Mouse (Mus musculus): ENCODE measurements around the gene Trir. TPM values are rescaled to one million over a fixed set of nuclear protein-coding genes. Genes with fewer than 3 reads are reported as not detected.

The Trir gene
- polyA plus RNA-seq, 1 experiment = 92.3 TPM

DNA sequence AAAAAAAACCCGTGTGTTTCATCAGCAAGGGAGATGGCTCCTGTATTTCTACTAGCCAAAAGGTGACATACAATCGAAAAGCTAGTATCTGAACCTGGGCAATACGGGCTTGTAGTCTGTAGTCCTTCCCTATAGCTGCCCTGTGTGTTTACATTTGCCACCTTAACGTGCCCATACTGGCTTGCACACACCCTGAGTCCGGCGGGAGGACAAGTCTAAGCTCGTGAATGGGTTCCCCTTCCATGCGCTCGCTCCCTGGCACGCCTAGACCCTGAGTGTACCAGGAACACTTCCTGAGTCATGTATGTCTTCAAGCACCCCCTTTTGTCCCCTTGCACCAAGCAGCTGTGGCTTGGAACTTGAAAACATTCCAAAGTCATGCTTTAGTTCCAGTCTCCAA is 9.9 kb upstream of the Trir start:
- no peaks in the 10 kb centered on the region for H3K9me3 ChIP-seq (ENCODE audit: control insufficient read depth, low read length)
- peaks cover 48% of the 10 kb centered on the region for H3K36me3 ChIP-seq (ENCODE audit: control insufficient read depth)
- peaks cover 28% of the 10 kb centered on the region for H3K27me3 ChIP-seq (ENCODE audit: control insufficient read depth)
- no peak for TF ChIP-seq GATA1 (IDR thresholded peaks at IDR 0.05; ENCODE audit: low read length)
- TF ChIP-seq TAL1 (IDR thresholded peaks at IDR 0.05; ENCODE audit: low read length) = no peak
- H3K4me1 ChIP-seq (ENCODE audit: control insufficient read depth) = peaks cover 12% of the 10 kb centered on the region
- H3K4me3 ChIP-seq (replicated peaks) = no peak overlapping the region

DNA sequence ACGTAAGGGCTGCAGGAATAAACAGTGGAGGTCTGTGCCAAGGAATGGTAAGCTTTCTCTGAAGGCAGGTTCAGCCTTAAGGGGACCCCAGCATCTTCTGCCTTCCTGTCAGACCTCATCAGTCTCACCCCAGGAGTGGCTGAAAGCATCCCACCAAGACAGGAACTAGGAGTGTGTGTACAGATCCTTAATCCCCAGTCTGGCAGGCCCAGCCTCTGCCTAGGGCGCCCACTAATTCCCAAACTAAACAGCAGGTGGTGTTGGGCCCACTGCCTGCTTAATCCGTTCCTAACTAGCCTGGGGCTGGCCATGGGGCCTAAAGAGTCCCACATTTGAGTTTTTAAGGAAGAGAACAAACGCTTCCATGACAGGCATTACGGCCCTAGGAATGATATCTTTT is 9.4 kb upstream of the Trir start:
- Histone ChIP-seq H3K4me3 (replicated peaks) (no peak overlapping the region), H3K27me3 (ENCODE audit: control insufficient read depth) (peaks cover 26% of the 10 kb centered on the region), H3K4me1 (ENCODE audit: control insufficient read depth) (peaks cover 12% of the 10 kb centered on the region), H3K9me3 (ENCODE audit: control insufficient read depth, low read length) (no peaks in the 10 kb centered on the region), H3K36me3 (ENCODE audit: control insufficient read depth) (peaks cover 53% of the 10 kb centered on the region)
- TF ChIP-seq GATA1 (IDR thresholded peaks at IDR 0.05; ENCODE audit: low read length) = no peak
- no peak for TF ChIP-seq TAL1 (IDR thresholded peaks at IDR 0.05; ENCODE audit: low read length)

DNA sequence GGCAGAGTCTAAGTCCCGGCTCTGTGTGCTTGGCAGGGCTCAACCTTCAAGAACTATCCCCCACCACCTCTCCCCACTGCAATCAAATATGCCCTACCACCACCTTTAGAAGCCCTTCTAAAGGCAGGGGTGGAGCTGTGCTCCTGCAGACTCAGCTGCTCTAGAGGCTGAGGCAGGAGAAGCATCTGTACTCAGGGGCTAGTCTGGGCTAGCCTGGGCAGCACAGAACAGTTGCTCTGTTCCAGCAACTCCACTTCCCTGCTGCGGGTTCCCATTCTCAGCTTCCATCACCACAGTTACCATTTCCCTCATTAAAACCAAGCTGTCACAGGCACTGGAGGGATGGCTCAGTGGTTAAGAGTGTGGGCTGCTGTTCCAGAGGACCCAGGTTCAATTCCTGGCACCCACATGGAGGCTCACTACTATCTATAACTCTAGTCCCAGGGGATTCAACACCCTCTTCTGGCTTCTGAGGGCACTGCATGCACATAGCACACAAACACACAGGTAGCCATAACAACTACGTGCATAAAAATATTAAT is 5.0 kb upstream of the Trir start:
- TF ChIP-seq GATA1 (IDR thresholded peaks at IDR 0.05; ENCODE audit: low read length) = no peak
- TF ChIP-seq TAL1 (IDR thresholded peaks at IDR 0.05; ENCODE audit: low read length) = no peak
- Histone ChIP-seq H3K4me1 (ENCODE audit: control insufficient read depth) (peaks cover 33% of the 10 kb centered on the region), H3K27me3 (ENCODE audit: control insufficient read depth) (no peaks in the 10 kb centered on the region), H3K36me3 (ENCODE audit: control insufficient read depth) (peaks cover 71% of the 10 kb centered on the region), H3K9me3 (ENCODE audit: control insufficient read depth, low read length) (no peaks in the 10 kb centered on the region), H3K4me3 (replicated peaks) (no peak overlapping the region)

DNA sequence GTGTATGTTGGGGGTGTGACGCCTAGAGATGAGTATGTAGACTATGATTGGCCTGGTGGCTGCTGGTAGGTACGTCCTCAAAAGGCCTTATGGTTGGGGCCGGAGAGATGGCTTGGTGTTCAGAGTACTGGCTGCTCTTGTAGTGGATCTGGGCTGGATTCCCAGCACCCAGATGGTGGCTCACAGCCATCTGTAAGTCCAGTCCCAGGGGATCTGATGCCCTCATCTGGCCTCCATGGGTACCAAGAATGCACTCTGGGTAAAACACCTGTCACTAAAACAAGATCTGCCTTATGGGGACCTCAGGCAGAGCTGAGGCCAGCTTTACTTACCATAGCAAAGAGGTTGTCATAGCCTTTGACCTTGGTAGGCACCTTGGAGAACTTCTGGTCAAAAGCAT is 2.8 kb upstream of the Trir start:
- H3K4me3 ChIP-seq (replicated peaks) = peak overlapping the region; percentile 99
- peaks cover 61% of the 10 kb centered on the region for H3K36me3 ChIP-seq (ENCODE audit: control insufficient read depth)
- no peaks in the 10 kb centered on the region for H3K27me3 ChIP-seq (ENCODE audit: control insufficient read depth)
- H3K9me3 ChIP-seq (ENCODE audit: control insufficient read depth, low read length) = no peaks in the 10 kb centered on the region
- TF ChIP-seq TAL1 (IDR thresholded peaks at IDR 0.05; ENCODE audit: low read length) (no peak), GATA1 (IDR thresholded peaks at IDR 0.05; ENCODE audit: low read length) (no peak)
- peaks cover 44% of the 10 kb centered on the region for H3K4me1 ChIP-seq (ENCODE audit: control insufficient read depth)

DNA sequence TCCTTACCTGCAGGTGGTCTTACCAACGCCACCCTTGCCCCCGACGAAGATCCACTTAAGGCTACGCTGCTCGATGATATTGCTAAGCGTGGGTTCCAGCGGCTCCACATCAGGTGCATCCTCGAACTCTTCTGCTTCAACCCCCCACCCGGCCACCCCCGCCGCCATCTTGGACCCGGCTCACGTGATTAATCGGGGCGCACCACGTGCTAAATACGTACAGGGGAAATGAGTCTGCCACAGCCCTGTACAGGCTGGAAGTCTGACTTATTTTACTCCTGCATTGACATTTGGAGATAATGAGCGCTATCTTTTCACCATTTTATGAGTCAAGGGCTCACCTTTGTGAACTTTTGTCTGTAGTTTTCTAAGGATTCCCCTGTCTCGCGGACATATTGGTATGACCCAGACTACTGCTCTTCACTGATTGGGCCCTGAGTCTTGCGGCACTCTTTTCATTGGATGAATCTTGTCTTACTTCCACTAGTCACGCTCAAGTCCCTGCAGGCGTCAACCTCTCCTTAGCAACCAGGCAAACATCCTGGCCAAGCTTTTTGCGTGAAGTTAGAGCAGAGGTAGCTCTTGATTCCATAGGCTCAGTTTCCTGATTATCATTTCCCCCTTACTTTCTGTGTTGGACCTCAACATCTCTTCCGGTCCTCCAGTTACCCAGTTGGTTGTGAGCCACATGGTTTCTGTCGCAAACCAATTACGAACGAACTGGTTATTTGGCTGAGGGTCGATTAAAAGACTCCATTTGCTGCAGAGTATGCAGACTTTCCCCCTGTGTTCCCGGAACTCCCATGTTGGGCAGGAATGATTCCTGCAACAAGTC is 1.3 kb upstream of the Trir start, which contains the start of gene Asna1:
Gene Asna1 (minus strand): TSS at position 184 of the 835 bp plus-strand sequence.
- TF ChIP-seq GATA1 (IDR thresholded peaks at IDR 0.05; ENCODE audit: low read length) = no peak
- TF ChIP-seq TAL1 (IDR thresholded peaks at IDR 0.05; ENCODE audit: low read length) = no peak
- no peaks in the 10 kb centered on the region for H3K27me3 ChIP-seq (ENCODE audit: control insufficient read depth)
- no peaks in the 10 kb centered on the region for H3K9me3 ChIP-seq (ENCODE audit: control insufficient read depth, low read length)
- H3K4me1 ChIP-seq (ENCODE audit: control insufficient read depth) = peaks cover 54% of the 10 kb centered on the region
- H3K4me3 ChIP-seq (replicated peaks) = peak within 1 kb of the TSS; percentile 99
- peaks cover 61% of the 10 kb centered on the region for H3K36me3 ChIP-seq (ENCODE audit: control insufficient read depth)

DNA sequence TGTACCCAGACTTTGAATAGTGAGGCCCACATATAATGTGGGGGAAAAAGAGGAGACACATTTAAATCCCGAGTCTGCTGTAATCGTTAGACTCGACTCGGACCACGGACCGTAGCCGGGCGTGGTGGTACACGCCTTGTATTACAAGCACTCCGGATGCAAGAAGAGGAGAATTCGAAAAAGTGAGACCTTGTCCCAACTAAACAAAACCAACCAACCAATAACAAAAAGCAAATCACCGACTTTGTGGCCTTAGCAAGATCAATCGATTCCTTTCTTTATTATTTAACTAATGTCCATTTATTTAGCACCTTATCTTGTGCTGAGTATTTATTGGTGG is 863 bp downstream of the Trir start:
- no peak for TF ChIP-seq TAL1 (IDR thresholded peaks at IDR 0.05; ENCODE audit: low read length)
- TF ChIP-seq GATA1 (IDR thresholded peaks at IDR 0.05; ENCODE audit: low read length) = no peak
- Histone ChIP-seq H3K4me3 (replicated peaks) (peak overlapping the region; percentile 99), H3K36me3 (ENCODE audit: control insufficient read depth) (peaks cover 61% of the 10 kb centered on the region), H3K9me3 (ENCODE audit: control insufficient read depth, low read length) (no peaks in the 10 kb centered on the region), H3K27me3 (ENCODE audit: control insufficient read depth) (no peaks in the 10 kb centered on the region), H3K4me1 (ENCODE audit: control insufficient read depth) (peaks cover 66% of the 10 kb centered on the region)

DNA sequence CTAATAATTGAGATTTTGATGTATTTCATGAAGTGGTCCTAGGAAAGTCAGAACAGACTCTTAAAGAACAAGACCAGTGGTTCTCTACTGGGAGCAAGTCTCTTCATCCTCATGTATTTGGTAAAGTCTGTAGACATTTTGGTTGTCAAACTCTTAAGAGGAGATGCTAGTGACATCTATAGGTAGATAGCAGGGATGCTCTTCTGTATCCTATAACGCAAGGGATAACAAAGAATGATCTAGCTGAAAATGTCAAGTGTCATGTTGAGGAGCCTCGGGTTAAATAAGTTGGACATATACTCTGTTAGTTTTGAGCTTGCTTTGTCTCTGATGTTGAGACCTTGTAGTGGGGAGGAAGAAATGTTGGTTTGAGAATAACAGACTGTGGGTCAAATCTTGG is 1.3 kb downstream of the Trir start:
- Histone ChIP-seq H3K9me3 (ENCODE audit: control insufficient read depth, low read length) (no peaks in the 10 kb centered on the region), H3K4me1 (ENCODE audit: control insufficient read depth) (peaks cover 67% of the 10 kb centered on the region), H3K27me3 (ENCODE audit: control insufficient read depth) (no peaks in the 10 kb centered on the region), H3K36me3 (ENCODE audit: control insufficient read depth) (peaks cover 63% of the 10 kb centered on the region), H3K4me3 (replicated peaks) (peak overlapping the region; percentile 99)
- TF ChIP-seq TAL1 (IDR thresholded peaks at IDR 0.05; ENCODE audit: low read length) = no peak
- TF ChIP-seq GATA1 (IDR thresholded peaks at IDR 0.05; ENCODE audit: low read length) = no peak

DNA sequence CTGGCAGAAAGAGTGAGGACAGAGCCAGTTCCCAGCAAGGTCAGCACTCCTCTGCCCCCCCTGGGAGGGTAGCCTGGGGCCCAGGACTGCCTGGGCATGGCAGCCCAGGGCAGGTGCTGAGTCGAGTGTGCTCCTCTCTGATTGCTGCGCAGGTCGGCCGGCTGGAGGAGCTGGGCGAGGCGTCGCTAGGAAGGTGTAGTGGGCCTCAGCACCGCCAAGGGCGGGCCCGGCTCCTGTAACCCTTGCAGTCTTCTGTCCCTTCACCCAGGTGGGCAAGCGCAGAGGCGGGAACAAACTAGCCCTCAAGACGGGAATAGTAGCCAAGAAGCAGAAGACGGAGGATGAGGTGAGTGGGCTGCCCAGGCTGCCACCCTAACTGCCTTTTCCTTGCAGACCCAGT is 2.6 kb downstream of the Trir start:
- Histone ChIP-seq H3K9me3 (ENCODE audit: control insufficient read depth, low read length) (no peaks in the 10 kb centered on the region), H3K27me3 (ENCODE audit: control insufficient read depth) (no peaks in the 10 kb centered on the region), H3K4me3 (replicated peaks) (peak overlapping the region; percentile 99), H3K4me1 (ENCODE audit: control insufficient read depth) (peaks cover 68% of the 10 kb centered on the region), H3K36me3 (ENCODE audit: control insufficient read depth) (peaks cover 64% of the 10 kb centered on the region)
- TF ChIP-seq TAL1 (IDR thresholded peaks at IDR 0.05; ENCODE audit: low read length) = no peak
- TF ChIP-seq GATA1 (IDR thresholded peaks at IDR 0.05; ENCODE audit: low read length) = no peak

DNA sequence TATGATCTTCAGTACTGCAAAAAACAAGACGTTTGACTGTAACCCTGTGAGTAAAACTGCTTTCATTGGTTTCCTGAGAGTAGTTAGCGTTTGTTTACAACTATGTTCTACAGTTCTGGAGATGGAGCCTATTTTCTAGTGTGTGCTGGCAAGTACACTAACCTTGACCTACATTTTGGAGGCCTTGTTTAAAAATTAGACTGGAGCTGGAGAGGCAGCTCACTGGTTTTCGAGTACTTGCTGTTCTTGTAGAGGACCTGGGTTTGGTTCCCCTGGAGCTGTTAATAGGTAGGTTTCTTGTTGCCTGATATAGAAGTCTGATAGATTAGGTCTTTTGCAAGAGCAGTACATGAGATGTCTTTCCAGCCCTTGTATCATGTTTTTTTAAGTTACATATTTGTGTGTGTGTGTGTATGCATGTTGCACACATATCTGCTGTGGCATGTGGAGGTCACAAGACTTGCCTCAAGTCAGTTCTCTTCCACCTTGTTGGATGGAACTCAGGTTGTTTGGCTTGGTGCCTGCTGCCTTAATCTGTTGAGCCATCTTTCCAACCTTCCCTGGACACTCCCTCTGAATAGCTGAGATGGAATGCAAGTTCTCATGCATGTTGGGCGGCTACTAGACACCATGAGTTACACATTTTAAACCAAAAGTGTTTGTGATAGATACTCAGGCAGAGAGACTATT is 6.1 kb downstream of the Trir start:
- peaks cover 63% of the 10 kb centered on the region for H3K36me3 ChIP-seq (ENCODE audit: control insufficient read depth)
- no peaks in the 10 kb centered on the region for H3K27me3 ChIP-seq (ENCODE audit: control insufficient read depth)
- H3K4me3 ChIP-seq (replicated peaks) = no peak overlapping the region
- TF ChIP-seq GATA1 (IDR thresholded peaks at IDR 0.05; ENCODE audit: low read length) = no peak
- H3K4me1 ChIP-seq (ENCODE audit: control insufficient read depth) = peaks cover 72% of the 10 kb centered on the region
- no peaks in the 10 kb centered on the region for H3K9me3 ChIP-seq (ENCODE audit: control insufficient read depth, low read length)
